ENCODE assay signal across 13 mouse cellular contexts in genomic region chr17:75460621-75461020, GRCm38 (mm10). TPM values are rescaled to one million over a fixed set of nuclear protein-coding genes. Genes with fewer than 3 reads are reported as not detected.
DNase-seq lines count a peak whose midpoint lies in the region; TF ChIP-seq lines count a peak whose summit lies in the region.
"Had no signal": no experiment of that assay in that cellular context is flagged by ENCODE, and none has a peak within 500 bp of the region (broad histone marks: within the 10 kb centered on the region; RNA-seq: fewer than 3 reads in every experiment).

No protein-coding gene starts in this region.

- no peak overlapping the region for H3K4me3 ChIP-seq in cerebellum, adult 2 months (replicated peaks; ENCODE audit: insufficient read depth, low read depth, low read length)
- no peak overlapping the region for H3K4me3 ChIP-seq in left cerebral cortex, adult 2 months
- no peak overlapping the region for H3K4me3 ChIP-seq in spleen, adult 2 months (ENCODE audit: extremely low read depth, insufficient read depth, insufficient read length)
- H3K4me3 ChIP-seq: erythroblast, embryonic 14.5 days; heart, embryonic 10.5 days; limb, embryonic 13.5 days; megakaryocyte, embryonic 14.5 days had no signal

- no peak for TF ChIP-seq POLR2A in cerebellum, adult 2 months (IDR thresholded peaks at IDR 0.05; ENCODE audit: borderline replicate concordance, insufficient read depth, low read length)
- no peak for TF ChIP-seq POLR2A in spleen, adult 2 months (IDR thresholded peaks at IDR 0.05; ENCODE audit: low read depth, low read length)

- WGBS in cerebellum, adult 2 months = 76% methylated on average over 6 of the region's 6 CpGs
- 90% methylated on average over 6 of the region's 6 CpGs for WGBS in spleen, adult 2 months

- 0 out of 2 replicates have a peak overlapping the region, but pooled peaks have one; percentile 21 for H3K27ac ChIP-seq in cerebellum, adult 2 months (ENCODE audit: insufficient read depth, low read length)
- no peak overlapping the region for H3K27ac ChIP-seq in left cerebral cortex, adult 2 months
- no peak overlapping the region for H3K27ac ChIP-seq in spleen, adult 2 months (ENCODE audit: insufficient read depth, low read length)
- H3K27ac ChIP-seq: heart, embryonic 10.5 days; limb, embryonic 13.5 days had no signal

- H3K4me1 ChIP-seq in cerebellum, adult 2 months (ENCODE audit: control insufficient read depth, insufficient read depth, low read length) = peaks cover 4% of the 10 kb centered on the region; the same call in 1 of the 2 replicates
- peaks cover 13% of the 10 kb centered on the region for H3K4me1 ChIP-seq in spleen, adult 2 months (ENCODE audit: control insufficient read depth, insufficient read depth, insufficient read length)

- intact Hi-C loops in left cerebral cortex, adult 2 months (cut with DNase I) = loop anchor here (5.0 kb wide), 1 partner anchor 77 kb away; no protein-coding TSS in a partner anchor
- intact Hi-C loops in left cerebral cortex, postnatal 4 days (cut with DNase I) = no loop called here

- no peak for TF ChIP-seq CTCF in cerebellum, adult 2 months (IDR thresholded peaks at IDR 0.05; ENCODE audit: borderline replicate concordance, insufficient read depth, low read depth, low read length)
- TF ChIP-seq CTCF in left cerebral cortex, adult 2 months (IDR thresholded peaks at IDR 0.05) = peak; percentile 34
- TF ChIP-seq CTCF in spleen, adult 2 months (IDR thresholded peaks at IDR 0.05; ENCODE audit: extremely low read depth, insufficient read depth, insufficient read length, insufficient replicate concordance) = peak; percentile 55; the same call in 1 of the 2 replicates

- no peaks in the 10 kb centered on the region for H3K36me3 ChIP-seq in spleen, adult 2 months (ENCODE audit: control insufficient read depth, insufficient read depth, low read length)
- H3K36me3 ChIP-seq: heart, embryonic 10.5 days; limb, embryonic 13.5 days had no signal

- DNase-seq in cerebellum, adult 2 months = no peak
- no peak for DNase-seq in cerebellum, postnatal 10 days
- DNase-seq in left cerebral cortex, adult 2 months (ENCODE audit: extremely low spot score in 1 of 2, low spot score in 2 of 2) = no peak
- no peak for DNase-seq in left cerebral cortex, postnatal 4 days
- peak in 1 of 2 experiments; percentile 36 for DNase-seq in spleen, adult 2 months (ENCODE audit: low read depth in 1 of 2, low spot score in 2 of 2)
- DNase-seq in spleen, postnatal 4 days (ENCODE audit: low spot score in 2 of 2) = no peak
- no peak for DNase-seq in cerebellum, postnatal 14 days
- no peak for DNase-seq in urinary bladder, postnatal 36 days (ENCODE audit: low spot score in 2 of 2)
- DNase-seq: kidney, adult 9 months had no signal

- H3K27me3 ChIP-seq in cerebellum, adult 2 months (ENCODE audit: control insufficient read depth, insufficient read depth, low read length) = no peaks in the 10 kb centered on the region
- no peaks in the 10 kb centered on the region for H3K27me3 ChIP-seq in spleen, adult 2 months (ENCODE audit: control insufficient read depth, insufficient read depth, low read length)

RNA-seq across cellular contexts. Expression of gene Rasgrp3, which starts 24.9 kb away (rescaled TPM):
- 12.9 and 15.6 TPM in 2 replicates for polyA plus RNA-seq in cerebellum, adult 2 months (2012; rRNA removed)
- total RNA-seq in left cerebral cortex, adult 2 months (2021) = 1 to 10 TPM; 7.4 to 9.0 TPM
- 1 to 10 TPM; 8.4 to 9.6 TPM for total RNA-seq in left cerebral cortex, postnatal 4 days (2021)
- 9.8 TPM in 2 replicates for polyA plus RNA-seq in spleen, adult 2 months (2012; rRNA removed)
- polyA plus RNA-seq: erythroblast, embryonic 14.5 days had no signal
